Mouse (Mus musculus): ENCODE measurements around the gene Sema4b.

DNA sequence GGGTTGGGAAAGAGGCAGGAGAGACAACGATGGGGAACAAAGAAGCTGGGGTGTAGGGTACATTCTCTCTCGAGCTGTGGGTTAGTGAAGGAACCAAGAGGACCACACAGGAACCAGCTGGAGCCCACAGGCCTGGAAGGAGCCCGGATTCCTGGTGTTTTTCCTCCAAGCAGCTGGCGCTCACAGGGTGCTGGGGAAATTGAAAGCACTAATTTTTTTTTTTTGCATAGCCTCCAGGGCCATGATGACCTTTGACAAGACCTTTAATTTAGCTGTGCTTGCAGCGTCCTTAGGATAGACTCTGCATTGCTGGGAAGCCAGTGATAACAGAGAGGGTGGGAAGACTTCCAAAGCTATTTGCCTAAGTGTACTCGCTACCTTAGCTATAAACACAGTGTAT, 1.7 kb upstream of the Sema4b start:
- TF ChIP-seq CTCF (IDR thresholded peaks at IDR 0.05; ENCODE audit: low read depth) = no peak
- no peak for TF ChIP-seq EP300 (IDR thresholded peaks at IDR 0.05; ENCODE audit: low read depth)

Data from liver, embryonic 14.5 days (tissue).